In genomic region chr19:32255429-32256185, GRCm38 (mm10) we compare ENCODE assay signal across 12 mouse cellular contexts.
DNase-seq lines count a peak whose midpoint lies in the region; ATAC-seq and TF ChIP-seq lines count a peak whose summit lies in the region.
"Had no signal": no experiment of that assay in that cellular context is flagged by ENCODE, and none has a peak within 500 bp of the region (broad histone marks: within the 10 kb centered on the region; RNA-seq: fewer than 3 reads in every experiment).

No protein-coding gene starts in this region.

- 53% methylated on average over 6 of the region's 6 CpGs for WGBS in kidney, embryonic 15.5 days
- 43% methylated on average over 6 of the region's 6 CpGs for WGBS in liver, embryonic 15.5 days (ENCODE audit: insufficient replicate concordance)

- no peak for DNase-seq in kidney, adult 8-10 months
- DNase-seq in frontal cortex, postnatal 10 days (ENCODE audit: low spot score in 2 of 2) = no peak
- DNase-seq in left cerebral cortex, postnatal 36 days (ENCODE audit: low spot score in 2 of 2) = no peak
- DNase-seq in adrenal gland, postnatal 25 days = no peak
- DNase-seq: right cerebral cortex, postnatal 4 days; thymus, postnatal 36 days had no signal

- no peaks in the 10 kb centered on the region for H3K27me3 ChIP-seq in kidney, embryonic 15.5 days
- H3K27me3 ChIP-seq in ES-Bruce4 (ENCODE audit: control insufficient read depth, insufficient read depth, low read length, poor library complexity, severe bottlenecking) = no peaks in the 10 kb centered on the region
- H3K27me3 ChIP-seq in liver, embryonic 15.5 days = no peaks in the 10 kb centered on the region
- H3K27me3 ChIP-seq: limb, embryonic 12.5 days had no signal

- no peak for ATAC-seq in kidney, embryonic 15.5 days (replicated peaks; ENCODE audit: low FRiP score)
- no peak for ATAC-seq in liver, embryonic 15.5 days (ENCODE audit: insufficient read depth)
- ATAC-seq: intestine, postnatal 0 days had no signal

- TF ChIP-seq EP300 in ES-Bruce4 (IDR thresholded peaks at IDR 0.05; ENCODE audit: insufficient read depth, low read depth, low read length) = no peak

- no peak for TF ChIP-seq POLR2A in ES-Bruce4 (IDR thresholded peaks at IDR 0.05; ENCODE audit: insufficient read depth, low read length)
- TF ChIP-seq POLR2A in bone marrow macrophage, adult 2 months (IDR thresholded peaks at IDR 0.05; ENCODE audit: borderline replicate concordance, low read depth, low read length) = no peak

- no peak overlapping the region for H3K4me2 ChIP-seq in kidney, embryonic 15.5 days
- no peak overlapping the region for H3K4me2 ChIP-seq in liver, embryonic 15.5 days
- H3K4me2 ChIP-seq: limb, embryonic 12.5 days had no signal

- H3K36me3 ChIP-seq in kidney, embryonic 15.5 days = no peaks in the 10 kb centered on the region
- no peaks in the 10 kb centered on the region for H3K36me3 ChIP-seq in ES-Bruce4 (ENCODE audit: control insufficient read depth, insufficient read depth, low read length, poor library complexity, severe bottlenecking)
- no peaks in the 10 kb centered on the region for H3K36me3 ChIP-seq in liver, embryonic 15.5 days (replicated peaks)
- H3K36me3 ChIP-seq: limb, embryonic 12.5 days had no signal

- no peaks in the 10 kb centered on the region for H3K9me3 ChIP-seq in kidney, embryonic 15.5 days (replicated peaks)
- no peaks in the 10 kb centered on the region for H3K9me3 ChIP-seq in ES-Bruce4 (replicated peaks; ENCODE audit: control insufficient read depth, insufficient read depth, low read length, poor library complexity, severe bottlenecking)
- H3K9me3 ChIP-seq in liver, embryonic 15.5 days (replicated peaks) = no peaks in the 10 kb centered on the region
- H3K9me3 ChIP-seq: limb, embryonic 12.5 days had no signal

- H3K4me3 ChIP-seq in kidney, embryonic 15.5 days (replicated peaks) = no peak overlapping the region
- no peak overlapping the region for H3K4me3 ChIP-seq in ES-Bruce4 (ENCODE audit: low read depth, low read length)
- no peak overlapping the region for H3K4me3 ChIP-seq in bone marrow macrophage, adult 2 months (ENCODE audit: insufficient read depth, low read length)
- H3K4me3 ChIP-seq in liver, embryonic 15.5 days (replicated peaks) = no peak overlapping the region
- H3K4me3 ChIP-seq: limb, embryonic 12.5 days had no signal

- intact Hi-C loops in left cerebral cortex, postnatal 36 days (cut with DNase I) = no loop called here

- no peak overlapping the region for H3K9ac ChIP-seq in kidney, embryonic 15.5 days
- no peak overlapping the region for H3K9ac ChIP-seq in ES-Bruce4 (ENCODE audit: low read depth, poor library complexity, severe bottlenecking)
- no peak overlapping the region for H3K9ac ChIP-seq in liver, embryonic 15.5 days
- H3K9ac ChIP-seq: limb, embryonic 12.5 days had no signal

- peaks cover 28% of the 10 kb centered on the region for H3K4me1 ChIP-seq in kidney, embryonic 15.5 days
- H3K4me1 ChIP-seq in ES-Bruce4 (ENCODE audit: control insufficient read depth, insufficient read depth, low read length) = peaks cover 15% of the 10 kb centered on the region
- peaks cover 57% of the 10 kb centered on the region for H3K4me1 ChIP-seq in bone marrow macrophage, adult 2 months (ENCODE audit: control insufficient read depth, insufficient read depth, low read length)
- peaks cover 74% of the 10 kb centered on the region for H3K4me1 ChIP-seq in liver, embryonic 15.5 days (replicated peaks)

- TF ChIP-seq CTCF in ES-Bruce4 (IDR thresholded peaks at IDR 0.05; ENCODE audit: low read depth, low read length) = no peak
- no peak for TF ChIP-seq CTCF in bone marrow macrophage, adult 2 months (IDR thresholded peaks at IDR 0.05; ENCODE audit: low read depth, low read length)

- peak overlapping the region; percentile 54 for H3K27ac ChIP-seq in kidney, embryonic 15.5 days
- H3K27ac ChIP-seq in ES-Bruce4 (ENCODE audit: insufficient read depth, low read length) = peak overlapping the region; percentile 99
- H3K27ac ChIP-seq in bone marrow macrophage, adult 2 months (ENCODE audit: insufficient read depth, low read depth, low read length) = peak overlapping the region; percentile 79
- peak overlapping the region; percentile 66 for H3K27ac ChIP-seq in liver, embryonic 15.5 days (replicated peaks)
- H3K27ac ChIP-seq: limb, embryonic 12.5 days had no signal
